Mouse (Mus musculus): ENCODE results near the gene Higd1c. TPM values are rescaled to one million over a fixed set of nuclear protein-coding genes. Genes with fewer than 3 reads are reported as not detected.
"Not testable (repeated sequence)": the region's sequence is repeated elsewhere in the genome, so short reads cannot be mapped to it uniquely, and the experiment has no call there.

The Higd1c gene
- polyA plus RNA-seq, 1 experiment from 2014 or later: 0.40 TPM

DNA sequence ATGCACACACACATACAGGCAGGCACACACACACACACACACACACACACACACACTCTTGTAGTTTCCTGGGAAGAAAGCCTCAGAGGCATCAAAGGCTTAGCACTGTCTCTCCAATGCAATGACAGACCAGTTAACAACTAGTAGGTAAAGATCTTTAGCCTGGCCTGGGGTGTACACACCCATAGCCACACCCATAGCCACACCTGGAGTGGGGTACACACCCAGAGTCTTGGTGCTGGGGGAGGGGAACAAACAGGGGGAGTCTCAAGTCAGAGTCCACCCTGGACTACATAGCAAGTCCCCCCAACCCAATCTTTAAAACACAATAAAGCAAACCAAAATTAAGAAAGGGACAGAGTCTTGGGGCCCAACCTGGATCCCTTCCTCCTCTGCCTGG lies 27.0 kb upstream of the Higd1c start:
- H3K27me3 ChIP-seq (replicated peaks); H3K9ac ChIP-seq; H3K36me3 ChIP-seq; H3K4me2 ChIP-seq (replicated peaks); H3K9me3 ChIP-seq; H3K27ac ChIP-seq; H3K4me3 ChIP-seq (replicated peaks); H3K4me1 ChIP-seq (replicated peaks): not testable (repeated sequence)
- ATAC-seq: peak; percentile 71

- H3K4me3 ChIP-seq (replicated peaks); H3K9me3 ChIP-seq; H3K27ac ChIP-seq; H3K27me3 ChIP-seq (replicated peaks); H3K4me1 ChIP-seq (replicated peaks); H3K36me3 ChIP-seq; H3K9ac ChIP-seq; H3K4me2 ChIP-seq (replicated peaks): not testable (repeated sequence)
- ATAC-seq: peak; percentile 69
- WGBS: 21% methylated on average over 10 of the region's 10 CpGs
Observed at GRCm38 (mm10) chr15:100337847-100338246, 26.5 kb upstream of the Higd1c start.

- not testable (repeated sequence) for H3K4me3 ChIP-seq (replicated peaks); H3K4me2 ChIP-seq (replicated peaks); H3K36me3 ChIP-seq; H3K9ac ChIP-seq; H3K9me3 ChIP-seq; H3K27me3 ChIP-seq (replicated peaks); H3K27ac ChIP-seq; ATAC-seq; H3K4me1 ChIP-seq (replicated peaks)
- 34% methylated on average over 4 of the region's 5 CpGs for WGBS
Observed at GRCm38 (mm10) chr15:100341314-100341980, 22.9 kb upstream of the Higd1c start.

- no peak for ATAC-seq
- Histone ChIP-seq H3K9me3 (no peaks in the 10 kb centered on the region), H3K4me2 (replicated peaks) (no peak overlapping the region), H3K9ac (no peak overlapping the region), H3K4me1 (replicated peaks) (no peaks in the 10 kb centered on the region), H3K27me3 (replicated peaks) (no peaks in the 10 kb centered on the region), H3K4me3 (replicated peaks) (no peak overlapping the region), H3K36me3 (no peaks in the 10 kb centered on the region), H3K27ac (no peak overlapping the region)
Observed at GRCm38 (mm10) chr15:100345484-100345883, 18.9 kb upstream of the Higd1c start.

DNA sequence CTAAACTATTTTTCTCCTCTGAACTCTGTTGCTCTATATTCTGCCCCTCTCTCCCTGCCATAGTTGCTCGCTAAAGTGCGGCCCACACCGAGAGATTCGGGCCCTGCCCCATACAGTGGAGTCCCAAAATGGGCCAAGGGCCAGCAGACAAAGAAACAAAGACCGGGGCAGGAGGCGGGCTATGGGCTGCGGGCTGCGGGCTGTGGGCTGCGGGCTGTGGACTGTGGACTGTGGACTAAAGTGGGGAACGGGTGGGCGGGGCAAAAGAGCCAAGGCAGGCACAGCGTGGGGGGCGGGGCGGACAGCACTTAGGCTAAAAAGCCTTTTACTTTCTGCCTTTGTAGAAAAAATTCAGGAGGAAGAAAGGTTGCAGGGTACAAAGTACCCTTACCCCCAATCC lies 17.6 kb upstream of the Higd1c start:
- no peak overlapping the region for H3K4me2 ChIP-seq (replicated peaks)
- no peaks in the 10 kb centered on the region for H3K9me3 ChIP-seq
- H3K4me1 ChIP-seq (replicated peaks): peaks cover 5% of the 10 kb centered on the region; the same call in 1 of the 2 replicates
- H3K36me3 ChIP-seq: no peaks in the 10 kb centered on the region
- 71% methylated on average over 14 of the region's 14 CpGs for WGBS
- H3K27ac ChIP-seq: no peak overlapping the region
- H3K4me3 ChIP-seq (replicated peaks): no peak overlapping the region
- peak; percentile 67; the same call in 1 of the 2 replicates for ATAC-seq
- H3K9ac ChIP-seq: no peak overlapping the region
- H3K27me3 ChIP-seq (replicated peaks): no peaks in the 10 kb centered on the region

GRCm38 (mm10) chr15:100349496-100349895 lies 14.8 kb upstream of the Higd1c start:
- no peaks in the 10 kb centered on the region for H3K9me3 ChIP-seq
- H3K36me3 ChIP-seq: no peaks in the 10 kb centered on the region
- H3K27ac ChIP-seq: no peak overlapping the region
- no peak overlapping the region for H3K4me3 ChIP-seq (replicated peaks)
- peak; percentile 29; the same call in 1 of the 2 replicates for ATAC-seq
- H3K4me2 ChIP-seq (replicated peaks): no peak overlapping the region
- 17% methylated on average over 2 of the region's 2 CpGs for WGBS
- H3K27me3 ChIP-seq (replicated peaks): no peaks in the 10 kb centered on the region
- H3K9ac ChIP-seq: no peak overlapping the region
- peaks cover 5% of the 10 kb centered on the region; the same call in 1 of the 2 replicates for H3K4me1 ChIP-seq (replicated peaks)

DNA sequence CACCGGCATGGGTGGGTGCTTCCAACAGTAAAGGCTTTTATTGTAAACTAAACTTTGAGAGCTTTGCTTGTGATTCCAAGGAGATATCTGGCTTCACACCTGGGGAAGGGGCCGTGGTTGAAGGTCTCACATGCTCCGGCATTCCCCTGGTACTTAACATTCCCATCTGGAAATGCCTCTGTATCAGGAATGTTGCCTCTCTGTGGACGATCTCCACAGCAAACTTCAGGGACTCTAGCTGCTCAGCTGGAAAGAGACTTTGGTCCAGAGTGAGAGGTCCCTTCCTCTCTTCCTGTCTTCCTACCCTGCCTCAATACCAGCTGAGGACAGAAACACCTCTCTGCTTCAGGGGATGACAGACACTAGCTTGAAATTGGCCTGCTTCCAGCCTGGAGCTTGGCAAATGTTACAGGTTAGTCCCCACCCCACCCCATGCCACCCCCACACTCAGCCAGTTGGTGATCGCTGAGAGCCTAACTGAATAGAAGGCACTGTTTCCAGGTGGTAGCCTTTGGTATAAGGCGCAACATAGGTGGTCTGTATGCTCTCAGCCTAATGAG lies 12.8 kb upstream of the Higd1c start:
- 60% methylated on average over 6 of the region's 6 CpGs for WGBS
- H3K4me1 ChIP-seq (replicated peaks): peaks cover 5% of the 10 kb centered on the region; the same call in 1 of the 2 replicates
- no peaks in the 10 kb centered on the region for H3K9me3 ChIP-seq
- ATAC-seq: no peak
- no peaks in the 10 kb centered on the region for H3K36me3 ChIP-seq
- H3K4me3 ChIP-seq (replicated peaks): no peak overlapping the region
- H3K27me3 ChIP-seq (replicated peaks): no peaks in the 10 kb centered on the region
- H3K9ac ChIP-seq: no peak overlapping the region
- no peak overlapping the region for H3K4me2 ChIP-seq (replicated peaks)
- H3K27ac ChIP-seq: no peak overlapping the region

DNA sequence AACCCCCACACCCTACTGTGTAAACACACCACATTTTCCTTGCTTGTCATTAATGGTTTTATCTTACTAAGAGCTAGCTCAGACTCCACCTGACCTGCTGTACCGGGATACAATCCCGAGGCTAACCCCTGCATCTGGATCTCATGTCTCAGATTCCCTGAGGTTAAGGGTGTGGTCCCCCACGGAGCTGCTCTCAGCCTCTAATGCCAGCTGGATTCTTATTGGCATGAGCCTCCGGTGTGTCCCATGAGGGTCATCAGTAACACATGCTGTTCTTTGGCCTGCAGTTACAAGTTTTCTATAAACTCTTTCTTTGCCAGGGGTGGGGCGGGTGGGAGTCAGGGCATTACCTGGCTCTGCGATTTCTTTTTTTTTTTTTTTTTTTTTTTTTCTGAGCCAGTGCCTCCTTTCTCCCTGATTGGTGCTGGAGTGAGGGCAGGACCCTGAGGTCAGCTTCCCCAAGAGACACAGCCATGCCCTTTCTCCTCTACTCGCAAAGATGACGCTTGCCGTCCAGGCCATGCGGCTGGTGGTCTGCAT lies 11.6 kb upstream of the Higd1c start, which contains the start of the genes Methig1 and Mettl7a2:
Gene Methig1 (plus strand): TSS at position 439 of the 540 bp plus-strand sequence.
Gene Mettl7a2 (plus strand): TSS at position 490 of the 540 bp plus-strand sequence.
- no peak within 1 kb of the TSS for H3K4me2 ChIP-seq (replicated peaks)
- no peaks in the 10 kb centered on the region for H3K36me3 ChIP-seq
- no peaks in the 10 kb centered on the region for H3K27me3 ChIP-seq (replicated peaks)
- no peaks in the 10 kb centered on the region for H3K9me3 ChIP-seq
- WGBS: 72% methylated on average over 10 of the region's 10 CpGs
- ATAC-seq: peak; percentile 22; the same call in 1 of the 2 replicates
- H3K27ac ChIP-seq: no peak within 1 kb of the TSS
- H3K4me3 ChIP-seq (replicated peaks): no peak within 1 kb of the TSS
- H3K9ac ChIP-seq: no peak within 1 kb of the TSS
- peaks cover 5% of the 10 kb centered on the region; the same call in 1 of the 2 replicates for H3K4me1 ChIP-seq (replicated peaks)

DNA sequence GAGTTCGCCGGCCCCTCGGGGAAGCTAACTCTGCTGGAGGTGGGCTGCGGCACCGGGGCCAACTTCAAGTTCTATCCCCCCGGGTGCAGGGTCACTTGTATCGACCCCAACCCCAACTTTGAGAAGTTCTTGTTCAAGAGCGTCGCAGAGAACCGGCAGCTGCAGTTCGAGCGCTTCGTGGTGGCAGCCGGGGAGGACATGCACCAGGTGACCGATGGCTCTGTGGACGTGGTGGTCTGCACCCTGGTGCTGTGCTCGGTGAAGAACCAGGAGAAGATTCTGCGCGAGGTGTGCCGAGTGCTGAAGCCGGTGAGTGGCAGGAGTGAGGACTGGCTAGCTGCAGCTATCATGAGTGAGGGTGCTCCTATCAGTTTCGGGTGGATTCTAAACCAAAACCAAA lies 10.9 kb upstream of the Higd1c start:
- WGBS: 94% methylated on average over 18 of the region's 22 CpGs

GRCm38 (mm10) chr15:100355876-100356275 lies 8.5 kb upstream of the Higd1c start:
- Histone ChIP-seq H3K9ac (no peak overlapping the region), H3K4me3 (replicated peaks) (no peak overlapping the region), H3K36me3 (no peaks in the 10 kb centered on the region), H3K9me3 (no peaks in the 10 kb centered on the region), H3K27ac (no peak overlapping the region), H3K4me2 (replicated peaks) (no peak overlapping the region), H3K4me1 (replicated peaks) (peaks cover 5% of the 10 kb centered on the region; the same call in 1 of the 2 replicates), H3K27me3 (replicated peaks) (no peaks in the 10 kb centered on the region)
- ATAC-seq: peak; percentile 65
- 38% methylated on average over 5 of the region's 5 CpGs for WGBS

More for the DNA sequence above, 10.9 kb upstream of the Higd1c start:
- not testable (repeated sequence) for H3K27ac ChIP-seq; H3K36me3 ChIP-seq; H3K9me3 ChIP-seq; H3K4me3 ChIP-seq (replicated peaks); ATAC-seq; H3K27me3 ChIP-seq (replicated peaks); H3K4me1 ChIP-seq (replicated peaks); H3K9ac ChIP-seq; H3K4me2 ChIP-seq (replicated peaks)

GRCm38 (mm10) chr15:100365967-100366366 lies 1.6 kb downstream of the Higd1c start:
- not testable (repeated sequence) for H3K4me1 ChIP-seq (replicated peaks); ATAC-seq; H3K4me3 ChIP-seq (replicated peaks); H3K36me3 ChIP-seq; H3K27ac ChIP-seq; H3K9me3 ChIP-seq; H3K4me2 ChIP-seq (replicated peaks); H3K27me3 ChIP-seq (replicated peaks); H3K9ac ChIP-seq
- WGBS: 50% methylated on average over 9 of the region's 9 CpGs

GRCm38 (mm10) chr15:100367119-100367518 lies 2.8 kb downstream of the Higd1c start:
- H3K9ac ChIP-seq: no peak overlapping the region
- no peaks in the 10 kb centered on the region for H3K4me1 ChIP-seq (replicated peaks)
- H3K27me3 ChIP-seq (replicated peaks): no peaks in the 10 kb centered on the region
- no peak overlapping the region for H3K4me2 ChIP-seq (replicated peaks)
- no peak overlapping the region for H3K27ac ChIP-seq
- no peak for ATAC-seq
- no peaks in the 10 kb centered on the region for H3K36me3 ChIP-seq
- WGBS: 68% methylated on average over 7 of the region's 7 CpGs
- H3K4me3 ChIP-seq (replicated peaks): no peak overlapping the region
- no peaks in the 10 kb centered on the region for H3K9me3 ChIP-seq

DNA sequence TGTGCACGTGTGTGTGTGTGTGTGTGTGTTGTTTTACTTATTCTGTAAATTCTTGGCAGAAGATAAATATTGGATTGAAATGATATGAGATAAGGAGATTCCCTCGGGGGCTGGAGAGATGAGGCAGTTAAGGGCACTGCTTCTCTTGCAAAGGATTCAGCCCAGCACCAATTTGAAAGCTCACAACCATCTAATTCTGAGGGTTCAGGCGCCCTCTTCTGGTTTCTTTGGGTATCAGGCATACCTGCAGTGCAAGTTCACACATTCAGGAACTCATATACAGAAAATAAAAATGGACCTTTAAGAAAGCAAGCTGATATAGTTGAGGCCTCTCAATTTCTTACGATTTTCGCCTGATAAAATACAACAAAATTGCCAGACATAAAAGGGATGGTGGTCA lies 10.7 kb downstream of the Higd1c start:
- H3K4me3 ChIP-seq (replicated peaks): no peak overlapping the region
- no peak for ATAC-seq
- H3K9ac ChIP-seq: no peak overlapping the region
- no peaks in the 10 kb centered on the region for H3K9me3 ChIP-seq
- H3K27me3 ChIP-seq (replicated peaks): no peaks in the 10 kb centered on the region
- H3K27ac ChIP-seq: no peak overlapping the region
- H3K36me3 ChIP-seq: no peaks in the 10 kb centered on the region
- 38% methylated on average over 5 of the region's 5 CpGs for WGBS
- no peak overlapping the region for H3K4me2 ChIP-seq (replicated peaks)
- H3K4me1 ChIP-seq (replicated peaks): no peaks in the 10 kb centered on the region
